Mouse (Mus musculus) layer of hippocampus, adult 2 months (tissue): Measurements from ENCODE around the gene Slc35a5. TPM values are rescaled to one million over a fixed set of nuclear protein-coding genes. Genes with fewer than 3 reads are reported as not detected.

Source experiments
- DNase-seq, 2 experiments: peaks; one replicate each; pipeline ENCODE4 v3.0.0; 2022; ENCODE audit warnings: low spot score in 2 of 2
- H3K27ac ChIP-seq: fragments of 200-600 bp; 2 replicates; pipeline ENCODE4 v1.8.1; 2022
- H3K4me3 ChIP-seq: fragments of 200-600 bp; 2 replicates; pipeline ENCODE4 v1.8.1; 2022; ENCODE audit warnings: mild to moderate bottlenecking
- CTCF ChIP-seq: fragments of 200-600 bp; conservative IDR thresholded peaks from 2 replicates; pipeline ENCODE4 v1.8.1; 2022; ENCODE audit warnings: antibody characterized with exemption, mild to moderate bottlenecking, moderate library complexity
- total RNA-seq, 2 experiments: library from RNA; stranded (reverse); gene quantifications; 2 replicates each; pipeline ENCODE4 v1.2.3; 2021

Gene Slc35a5
- total RNA-seq, 2 experiments from 2014 or later, result 49.3 to 52.8 TPM

DNA sequence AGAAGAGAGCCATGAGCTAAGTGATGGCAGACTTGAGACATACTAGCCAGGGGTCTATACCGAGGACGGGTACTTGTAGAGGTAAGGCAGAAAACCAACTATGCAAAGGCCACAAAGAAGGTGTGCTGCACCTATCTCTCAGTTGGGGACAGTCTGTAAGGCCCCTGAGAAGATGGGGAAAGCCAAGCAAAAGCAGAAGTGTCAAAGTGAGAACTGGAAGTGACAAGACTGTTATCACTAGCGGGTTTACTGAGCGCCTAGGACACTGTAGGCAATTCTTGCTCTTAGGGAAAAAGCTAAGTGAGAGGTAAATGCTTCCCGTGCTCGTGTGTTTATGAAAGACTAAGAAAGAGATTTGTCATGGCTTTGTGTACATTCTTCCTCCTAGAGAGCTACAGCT lies 13.4 kb downstream of the Slc35a5 start:
- DNase-seq, result no peak
- Histone ChIP-seq H3K4me3 (no peak overlapping the region), H3K27ac (no peak overlapping the region)
- no peak for TF ChIP-seq CTCF

- Histone ChIP-seq H3K4me3 (no peak overlapping the region), H3K27ac (no peak overlapping the region)
- no peak for DNase-seq
- TF ChIP-seq CTCF, result peak; percentile 51
These were observed 15.9 kb downstream of the Slc35a5 start for GRCm38 (mm10) chr16:45142565-45142964.

DNA sequence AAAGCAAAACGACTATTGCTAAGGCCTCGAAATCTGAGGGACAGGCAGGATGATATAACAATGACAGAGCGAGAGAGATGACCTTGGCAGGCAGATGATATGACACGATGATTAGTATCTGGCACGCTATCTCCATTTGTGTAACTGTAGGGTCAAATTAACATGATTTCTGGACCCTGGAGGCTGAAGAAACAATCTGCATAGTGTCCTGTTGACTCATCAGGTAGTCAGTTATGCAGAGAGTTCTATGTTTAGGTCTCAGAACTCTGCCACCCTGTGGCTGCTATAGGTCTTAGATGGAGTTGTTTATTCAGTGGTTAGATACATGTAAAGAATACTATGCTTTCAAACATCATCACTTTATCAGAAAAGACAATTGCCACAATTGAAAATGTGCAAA lies 16.8 kb downstream of the Slc35a5 start:
- DNase-seq, result no peak
- TF ChIP-seq CTCF, result peak; percentile 53
- H3K4me3 ChIP-seq, result no peak overlapping the region
- no peak overlapping the region for H3K27ac ChIP-seq

GRCm38 (mm10) chr16:45127936-45128710 lies 30.4 kb downstream of the Slc35a5 start:
- peak in 1 of 2 experiments; percentile 36 for DNase-seq
- TF ChIP-seq CTCF, result no peak
- Histone ChIP-seq H3K4me3 (no peak overlapping the region), H3K27ac (peak overlapping the region; percentile 74)

- no peak for TF ChIP-seq CTCF
- H3K4me3 ChIP-seq, result no peak overlapping the region
- no peak overlapping the region for H3K27ac ChIP-seq
- DNase-seq, result no peak
These were observed 34.0 kb downstream of the Slc35a5 start for GRCm38 (mm10) chr16:45124230-45125203.

- H3K4me3 ChIP-seq, result no peak overlapping the region
- peak in 1 of 2 experiments; percentile 16 for DNase-seq
- H3K27ac ChIP-seq, result peak overlapping the region; percentile 2; the same call in 1 of the 2 replicates
- peak; percentile 81 for TF ChIP-seq CTCF
These were observed 35.9 kb downstream of the Slc35a5 start for GRCm38 (mm10) chr16:45122571-45122970.

DNA sequence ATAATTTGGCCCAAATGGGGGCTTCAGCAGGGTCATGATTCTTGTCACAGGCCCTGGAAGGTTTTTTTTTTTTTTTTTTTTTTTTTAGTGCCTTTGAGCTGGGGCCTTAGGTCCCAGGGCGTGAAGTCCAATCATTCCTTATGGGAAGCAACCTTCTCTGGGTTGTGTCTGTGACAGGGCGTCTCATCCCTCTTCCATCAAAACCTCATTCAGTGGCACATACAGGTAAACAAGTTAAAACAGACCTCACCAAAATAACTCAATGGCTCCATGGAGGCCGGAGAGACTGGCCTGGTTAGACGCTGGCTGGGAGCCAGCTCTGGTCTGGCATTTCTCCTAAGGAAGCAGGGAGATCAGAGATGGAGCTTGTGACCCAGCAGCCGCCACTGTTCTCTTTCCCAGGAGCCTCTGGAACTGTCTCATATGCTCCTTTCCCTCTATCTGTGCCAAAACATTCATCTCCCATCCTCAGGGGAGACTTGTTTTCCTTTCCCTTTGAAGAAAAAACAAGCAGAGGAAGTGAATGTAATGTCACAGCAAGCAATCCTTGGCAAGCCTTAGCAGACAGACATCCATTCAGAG lies 37.6 kb downstream of the Slc35a5 start:
- H3K4me3 ChIP-seq, result no peak overlapping the region
- peak overlapping the region; percentile 19; the same call in 1 of the 2 replicates for H3K27ac ChIP-seq
- no peak for TF ChIP-seq CTCF
- DNase-seq, result no peak

DNA sequence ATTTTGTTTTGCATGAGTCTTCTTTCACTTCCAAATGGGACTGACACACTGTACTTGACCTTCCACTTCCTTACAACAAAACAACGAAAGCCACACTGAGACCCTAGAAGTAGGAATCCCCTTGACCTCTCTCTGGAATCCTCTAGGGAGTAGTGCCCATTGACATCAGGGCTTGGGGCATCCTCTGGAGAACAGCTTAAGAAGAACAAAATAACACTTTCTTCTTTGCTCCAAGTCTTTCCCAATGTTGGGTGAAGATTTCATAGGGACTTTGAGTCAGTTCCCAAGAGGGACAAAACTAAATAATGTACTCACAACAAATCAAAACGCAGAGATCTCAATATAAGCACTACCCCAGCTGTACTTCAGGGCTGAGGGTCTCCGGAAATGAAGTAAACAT lies 39.7 kb downstream of the Slc35a5 start:
- no peak for TF ChIP-seq CTCF
- Histone ChIP-seq H3K27ac (no peak overlapping the region), H3K4me3 (no peak overlapping the region)
- DNase-seq, result no peak

DNA sequence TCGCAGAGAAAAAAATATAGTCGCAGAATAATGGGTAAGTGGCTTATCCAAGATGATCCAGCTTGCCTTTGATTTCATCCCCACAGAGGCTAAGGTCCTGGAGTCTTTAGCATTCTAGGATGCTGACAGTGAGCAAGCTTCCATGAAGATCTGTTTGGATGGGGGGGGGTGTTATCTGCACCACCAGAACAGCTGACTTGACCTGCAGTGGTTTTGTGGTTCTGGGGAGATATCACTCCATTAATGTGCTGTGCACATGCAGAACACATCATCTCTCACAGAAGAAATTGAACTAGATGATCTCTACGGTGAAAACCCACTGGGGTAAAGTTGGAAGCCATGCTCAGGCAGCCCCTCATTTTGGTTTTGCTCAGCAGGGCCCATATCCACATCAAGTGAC lies 41.3 kb downstream of the Slc35a5 start:
- no peak overlapping the region for H3K4me3 ChIP-seq
- TF ChIP-seq CTCF, result no peak
- no peak for DNase-seq
- H3K27ac ChIP-seq, result no peak overlapping the region

DNA sequence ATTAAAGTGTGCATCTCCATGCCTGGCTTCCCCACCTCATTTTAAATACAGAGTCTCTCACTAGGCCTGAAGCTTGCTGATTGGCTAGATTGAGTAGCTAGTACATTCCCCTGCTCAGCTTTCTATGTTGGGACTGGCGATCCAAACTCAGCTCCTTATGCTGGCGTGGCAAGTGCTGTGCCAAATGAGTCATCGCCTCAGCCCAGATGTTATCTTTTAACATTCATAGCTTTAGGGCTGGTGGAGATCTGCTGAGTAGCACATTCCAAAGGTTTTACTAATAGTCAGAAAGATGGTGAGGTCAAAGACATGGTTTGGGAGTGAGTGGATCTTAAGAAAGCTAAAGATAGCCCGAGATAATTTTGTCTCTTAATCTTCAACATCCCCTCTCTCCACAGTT lies 48.0 kb downstream of the Slc35a5 start:
- no peak for TF ChIP-seq CTCF
- Histone ChIP-seq H3K27ac (no peak overlapping the region), H3K4me3 (no peak overlapping the region)
- DNase-seq, result no peak

- no peak overlapping the region for H3K27ac ChIP-seq
- DNase-seq, result no peak
- TF ChIP-seq CTCF, result no peak
These were observed 50.2 kb downstream of the Slc35a5 start for GRCm38 (mm10) chr16:45108203-45108878.

DNA sequence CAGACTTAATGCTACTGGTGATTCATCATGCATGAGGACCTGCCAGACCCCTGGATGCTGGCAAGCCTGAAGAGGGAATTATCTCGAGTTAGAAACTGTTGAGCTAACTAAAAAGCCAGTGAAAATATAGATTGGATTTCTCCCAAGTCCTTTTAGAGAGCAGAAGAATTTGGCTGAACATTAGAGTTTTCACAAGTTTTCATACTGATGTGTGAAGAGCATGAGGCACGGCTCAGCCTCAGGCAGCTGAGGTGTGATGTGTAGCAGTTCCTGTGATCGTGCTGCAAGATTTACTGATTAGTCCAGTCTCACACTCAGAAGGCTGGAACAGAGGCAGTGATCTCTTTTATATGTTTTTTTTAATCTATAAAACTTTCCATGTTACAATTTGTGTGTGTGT lies 53.5 kb downstream of the Slc35a5 start:
- DNase-seq, result no peak
- no peak overlapping the region for H3K27ac ChIP-seq
- no peak overlapping the region for H3K4me3 ChIP-seq
- no peak for TF ChIP-seq CTCF

More at GRCm38 (mm10) chr16:45108203-45108878, 50.2 kb downstream of the Slc35a5 start:
- no peak overlapping the region for H3K4me3 ChIP-seq
